Mouse (Mus musculus) monocyte, adult 2 months (primary cell): Measurements from ENCODE around the gene Irf3.

ENCODE experiments used
- DNase-seq, 2 experiments: peaks; one replicate each; pipeline ENCODE4 v3.0.0; 2022; ENCODE audit warnings: low spot score in 2 of 2, low read depth in 1 of 2

Irf3 gene

DNA sequence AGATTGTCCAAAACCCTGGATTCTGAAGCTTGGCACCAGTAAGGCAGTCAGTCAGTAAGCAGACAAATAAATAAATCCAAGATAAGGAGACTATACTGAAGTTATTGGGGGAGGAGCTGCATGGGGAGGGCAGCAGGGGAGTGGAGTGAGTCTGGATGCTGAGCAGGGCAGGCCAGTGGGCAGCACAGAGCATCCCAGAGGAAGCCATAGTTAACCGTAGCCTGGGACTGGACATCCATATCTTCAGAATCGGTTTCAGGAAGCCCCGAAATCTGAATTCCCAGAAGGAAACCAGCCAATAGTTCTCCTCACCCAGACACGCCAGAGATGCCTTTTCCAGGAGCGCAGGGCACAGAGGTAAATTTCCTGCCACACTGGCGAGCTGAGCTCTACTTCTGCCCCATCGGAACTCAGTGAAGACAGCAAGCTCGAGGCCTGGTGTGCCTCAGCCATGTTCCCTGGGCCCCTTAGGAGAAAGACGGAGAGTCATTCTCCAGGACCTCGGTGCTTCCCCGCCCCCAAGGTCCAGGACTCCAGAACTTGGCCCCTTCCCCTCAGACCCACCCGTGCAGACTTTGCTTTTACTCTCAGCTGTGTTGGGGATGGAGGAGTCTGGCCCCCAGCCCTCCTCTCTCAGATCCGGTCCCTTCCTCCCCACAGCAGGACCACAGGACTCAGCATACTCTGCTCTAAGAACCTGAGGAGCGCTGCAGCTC, 23.9 kb upstream of the Irf3 start:
- DNase-seq: no peak

DNA sequence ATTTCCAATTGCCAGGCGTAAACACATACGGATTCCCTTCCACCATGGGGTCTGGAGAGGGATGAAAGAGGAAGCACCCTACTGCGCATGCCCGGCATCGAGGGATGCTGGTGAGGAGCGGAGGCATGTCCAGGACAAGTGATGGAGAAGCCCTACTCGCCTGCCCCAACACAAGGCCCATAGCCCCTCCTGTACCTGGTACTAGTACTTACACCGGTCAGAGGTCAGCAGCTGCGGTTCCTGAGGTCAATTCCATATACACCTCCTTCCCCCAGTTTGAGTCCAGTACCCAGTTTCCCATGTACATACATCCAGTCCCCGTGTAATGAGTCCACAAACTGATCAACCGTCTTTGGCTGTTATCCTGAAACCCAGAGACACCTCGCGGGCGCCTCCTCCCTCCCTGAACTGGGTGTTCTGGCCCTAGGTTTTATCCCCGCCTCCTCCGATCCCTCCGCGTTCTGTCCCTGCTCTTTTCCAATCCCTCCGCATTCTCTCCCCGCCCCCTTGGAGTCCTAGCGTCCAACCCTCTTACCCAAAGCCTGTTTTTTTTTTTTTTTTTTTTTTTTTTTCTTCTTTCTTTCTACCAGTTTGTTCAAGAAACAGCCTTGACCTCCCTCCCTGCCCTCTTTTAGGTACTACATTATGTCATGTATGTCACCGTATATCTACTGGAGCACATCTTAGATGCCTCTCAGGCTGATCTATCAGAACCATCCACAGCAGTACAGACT, 22.9 kb upstream of the Irf3 start, which contains the start of gene Cpt1c:
Cpt1c (minus strand) TSS at position 469 of the 734 bp plus-strand sequence.
- DNase-seq: peak in 1 of 2 experiments; percentile 47

DNA sequence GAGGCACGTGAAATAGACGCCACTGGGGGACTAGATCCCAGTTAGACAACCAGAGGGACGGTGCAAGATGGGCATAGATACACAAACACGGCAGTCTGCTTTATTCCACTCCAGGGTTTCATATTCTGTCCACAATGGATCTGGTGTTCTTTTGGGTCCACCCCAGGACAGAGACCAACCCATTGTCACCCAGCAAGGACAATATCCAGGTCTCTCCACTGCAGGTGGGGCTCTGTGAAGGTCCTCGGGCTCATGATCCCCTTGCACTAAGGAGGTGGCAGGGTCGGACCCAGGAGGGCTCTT, 22.4 kb upstream of the Irf3 start:
- no peak for DNase-seq

DNA sequence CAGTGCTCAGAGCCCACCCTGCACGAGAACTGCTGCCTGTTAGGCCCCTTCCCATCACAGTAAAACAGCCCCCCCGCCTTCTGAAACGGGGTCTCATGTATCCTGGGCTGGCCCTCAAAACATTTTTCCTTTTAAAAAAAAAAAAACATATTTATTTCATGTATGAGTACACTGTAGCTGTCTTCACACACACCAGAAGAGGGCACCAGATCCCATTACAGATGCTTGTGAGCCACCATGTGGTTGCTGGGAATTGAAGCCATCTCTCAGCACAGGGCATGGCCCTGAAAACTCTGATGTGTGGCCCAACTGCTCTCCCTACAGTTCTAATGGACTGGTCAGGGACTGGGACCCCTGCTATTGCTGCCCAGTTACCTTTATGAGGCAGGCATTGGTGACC, 19.1 kb upstream of the Irf3 start:
- DNase-seq: no peak

DNA sequence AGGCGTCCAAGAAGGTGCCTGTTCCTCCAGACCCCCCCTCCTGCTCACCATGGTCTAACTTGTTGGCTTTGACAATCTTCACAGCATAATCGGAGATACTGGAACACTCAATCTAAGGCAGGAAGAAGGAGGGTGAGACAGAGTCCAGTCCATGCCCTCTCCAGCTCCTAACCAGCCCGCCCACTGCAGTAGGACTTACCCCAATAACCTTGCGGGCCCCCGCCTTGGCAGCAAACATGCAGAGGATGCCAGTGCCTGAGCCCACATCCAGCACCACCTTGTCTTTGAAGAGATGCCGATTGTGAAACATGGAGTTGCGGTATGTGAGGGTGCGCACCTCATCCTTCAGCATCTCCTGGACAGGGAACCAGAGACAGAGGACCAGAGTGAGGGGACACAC, 15.9 kb upstream of the Irf3 start:
- no peak for DNase-seq

DNA sequence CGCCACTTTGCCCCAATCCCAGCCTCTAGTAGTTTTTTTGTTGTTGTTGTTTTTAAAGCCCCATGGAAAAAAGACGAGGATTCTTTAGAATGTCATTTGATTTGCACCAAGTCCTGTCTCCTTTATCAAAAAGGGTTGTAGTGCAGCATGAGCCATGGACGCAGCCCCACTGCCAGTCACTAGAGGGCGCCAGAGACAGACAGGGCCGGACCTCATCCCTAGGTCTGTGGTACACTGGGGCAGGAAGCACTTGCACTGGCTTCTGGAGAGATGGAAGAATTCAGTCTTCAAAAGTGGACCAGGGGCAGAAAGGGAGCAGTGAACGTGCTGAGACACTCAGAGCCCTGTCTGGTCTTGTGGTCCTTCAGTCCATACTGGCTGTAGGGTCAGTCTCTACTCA, 14.4 kb upstream of the Irf3 start:
- DNase-seq: peak; percentile 66 to 78

DNA sequence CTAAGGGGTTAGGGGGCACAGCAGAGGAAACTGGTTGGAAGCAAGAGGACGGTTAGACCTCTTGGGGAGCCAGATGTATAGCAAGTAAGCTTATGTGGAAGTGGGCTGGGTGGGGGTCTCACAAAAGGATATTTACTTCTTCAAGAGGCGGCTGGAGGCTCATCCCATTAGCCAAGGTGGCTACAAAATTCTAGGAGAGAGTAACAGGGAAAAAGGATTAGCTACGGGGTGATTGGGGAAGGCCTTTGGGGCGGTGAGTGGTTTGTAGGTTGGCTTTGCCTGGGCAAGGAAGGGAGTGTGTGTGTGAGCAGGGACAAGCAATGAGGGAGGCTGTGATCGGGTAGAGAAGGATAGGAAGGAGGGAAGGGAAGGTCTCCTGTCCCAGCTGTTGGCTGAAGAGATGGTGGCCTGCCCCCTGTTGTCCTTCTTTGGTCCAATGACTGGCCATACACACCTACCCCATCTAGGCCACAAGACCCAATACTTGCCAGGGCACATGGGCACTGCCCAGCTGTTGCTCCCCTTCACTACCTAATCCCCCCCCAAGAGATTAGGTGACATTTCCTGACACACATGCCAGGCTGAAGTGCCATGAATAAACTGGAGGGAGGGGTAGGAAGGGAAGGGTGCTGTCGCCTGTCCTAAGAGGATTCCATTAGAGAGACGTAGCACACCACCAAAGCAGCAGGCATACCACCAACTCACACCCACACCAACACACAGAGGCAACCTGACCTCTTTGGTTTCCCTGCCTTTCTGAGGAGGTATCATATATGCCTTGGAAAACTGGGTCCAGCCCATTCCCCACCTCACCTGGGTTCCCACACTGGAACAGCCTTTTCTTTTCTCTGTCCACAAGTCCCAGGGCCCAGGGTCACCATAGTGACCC, 13.3 kb upstream of the Irf3 start:
- no peak for DNase-seq

DNA sequence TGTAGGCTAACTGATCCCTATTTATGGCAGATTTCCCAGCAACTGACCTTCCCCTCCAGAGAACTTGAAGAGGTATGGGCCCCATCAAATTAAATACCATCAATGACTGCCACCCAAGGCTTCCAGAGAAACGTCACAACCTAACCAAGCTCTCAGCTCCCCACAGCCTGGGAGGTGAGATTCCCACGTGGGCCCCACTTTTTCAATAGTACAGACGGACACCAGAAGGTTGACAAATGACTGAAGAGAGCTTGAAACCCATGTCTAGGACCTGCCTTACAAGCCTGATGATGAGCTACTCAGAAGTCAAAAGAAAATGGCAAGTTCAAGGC, 12.6 kb upstream of the Irf3 start:
- no peak for DNase-seq

DNA sequence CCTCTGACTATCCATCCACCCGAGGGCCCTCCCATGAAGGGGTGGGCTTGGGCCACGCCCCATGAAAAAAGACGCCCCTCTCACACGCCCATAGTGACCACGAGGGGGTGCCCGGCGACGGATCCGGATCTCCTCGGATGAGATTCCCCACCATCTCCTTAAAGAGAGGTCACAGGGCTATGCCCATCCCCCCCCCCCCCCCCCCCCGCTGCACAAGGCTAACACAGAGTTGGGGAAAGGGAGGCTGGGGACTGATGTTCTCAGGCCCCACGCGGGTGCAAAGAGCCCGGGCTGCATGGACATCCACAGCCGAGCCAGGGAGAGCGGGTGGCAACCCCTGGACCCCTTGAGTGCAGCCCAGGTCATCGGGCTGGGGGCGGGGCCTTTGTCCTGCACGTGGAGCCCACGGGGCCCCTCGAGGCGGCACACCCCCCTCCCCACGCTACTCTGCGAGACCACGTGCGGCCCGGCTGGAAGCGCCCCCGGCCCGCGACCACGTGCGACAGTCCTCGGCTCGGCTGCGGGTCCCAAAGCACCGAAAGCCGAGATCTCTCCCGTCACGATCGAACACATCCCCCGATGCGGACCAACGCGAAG, 11.8 kb upstream of the Irf3 start:
- DNase-seq: no peak

DNA sequence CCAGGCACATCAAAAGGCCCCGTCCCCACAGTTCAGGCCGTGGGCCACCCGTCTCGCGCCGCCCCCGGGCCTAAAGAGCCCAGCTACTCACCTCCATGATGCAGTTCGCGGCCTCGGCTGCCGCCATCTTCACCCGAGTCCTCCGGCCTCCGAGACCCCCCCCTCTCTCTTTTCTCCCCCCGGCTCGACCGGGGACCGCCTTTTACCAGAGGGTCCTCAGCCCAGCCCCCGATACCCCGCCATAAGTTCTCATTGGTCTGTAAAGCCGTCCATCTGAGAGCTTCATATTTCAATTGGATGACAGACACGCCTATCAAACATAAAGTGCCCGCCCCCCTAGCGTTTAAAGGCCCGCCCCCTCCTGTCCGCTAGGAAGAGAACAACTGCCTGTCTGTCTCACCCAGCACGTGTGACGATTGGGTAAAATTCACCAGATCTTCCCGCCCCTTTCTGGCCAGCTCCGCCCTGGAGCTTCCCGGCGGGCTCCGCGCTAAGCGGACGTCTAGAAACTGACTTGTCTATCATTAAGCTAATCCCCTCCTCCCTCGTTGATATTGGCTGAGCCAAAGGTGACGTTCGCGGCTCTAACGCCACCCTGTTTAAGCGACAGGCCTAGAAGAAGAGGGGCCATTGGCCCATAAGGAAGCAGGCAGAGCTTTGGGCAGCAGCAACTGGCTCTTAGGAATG, 11.1 kb upstream of the Irf3 start, which contains the start of gene Prmt1:
Prmt1 (minus strand) TSS at position 377 of the 687 bp plus-strand sequence.
- DNase-seq: peak; percentile 99

DNA sequence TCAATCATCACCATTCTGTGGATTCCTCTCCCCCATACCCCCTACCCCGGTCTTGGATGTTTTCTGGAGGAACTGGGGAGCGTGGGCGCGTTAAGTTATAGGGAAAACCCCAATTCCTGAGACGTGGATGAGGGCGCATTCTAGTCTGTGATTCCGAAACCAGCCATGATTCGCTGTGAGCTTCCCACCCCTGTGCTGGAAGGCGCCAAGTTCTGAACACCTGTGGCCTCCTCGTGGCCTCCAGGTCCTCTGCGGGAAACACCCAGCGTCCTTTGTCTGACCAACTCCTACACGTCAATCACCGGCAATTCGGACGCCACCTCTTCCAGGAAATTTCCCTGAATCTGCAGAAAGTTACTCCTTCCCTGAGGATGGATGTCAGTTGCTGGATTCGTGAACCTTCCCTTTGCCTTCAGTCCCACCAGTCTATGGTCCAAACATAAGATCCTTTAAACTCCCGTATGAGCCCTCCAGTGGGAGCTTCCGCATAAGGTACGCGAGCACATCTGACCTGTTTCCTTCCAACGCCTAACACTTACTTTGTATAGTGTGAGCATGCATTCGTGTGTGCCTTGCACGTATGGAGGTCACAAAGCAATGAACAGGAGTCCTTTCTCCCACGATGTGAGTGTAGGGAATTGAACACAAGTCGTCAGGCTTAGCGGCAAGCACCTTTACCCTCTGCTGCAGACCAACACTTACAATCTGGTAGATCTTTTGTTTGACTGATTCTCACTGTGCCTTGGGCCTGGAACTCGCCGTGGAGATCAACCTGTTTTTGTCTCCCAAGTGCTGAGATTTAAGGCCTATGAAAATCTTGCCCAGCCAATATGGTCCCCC, 10.3 kb upstream of the Irf3 start:
- no peak for DNase-seq

DNA sequence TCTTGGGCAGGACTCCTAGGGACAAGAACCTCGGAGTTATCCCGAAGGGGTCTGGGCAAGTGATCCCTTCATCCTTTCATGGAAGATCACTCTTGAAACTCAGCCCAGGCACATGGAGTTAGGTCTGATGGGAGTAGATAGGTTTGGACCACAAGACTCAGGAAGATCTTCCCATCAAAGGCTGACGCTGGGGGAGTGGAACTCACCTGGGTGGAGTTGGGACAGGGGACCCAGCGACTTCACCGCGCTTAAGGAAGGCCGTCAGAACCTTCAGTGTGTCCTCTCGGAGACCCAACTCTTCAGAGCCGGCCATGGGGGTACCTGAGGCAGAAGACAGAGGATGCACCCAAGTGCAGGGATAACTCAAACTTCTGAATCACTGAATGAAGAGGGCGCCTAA, 776 bp upstream of the Irf3 start:
- no peak for DNase-seq

DNA sequence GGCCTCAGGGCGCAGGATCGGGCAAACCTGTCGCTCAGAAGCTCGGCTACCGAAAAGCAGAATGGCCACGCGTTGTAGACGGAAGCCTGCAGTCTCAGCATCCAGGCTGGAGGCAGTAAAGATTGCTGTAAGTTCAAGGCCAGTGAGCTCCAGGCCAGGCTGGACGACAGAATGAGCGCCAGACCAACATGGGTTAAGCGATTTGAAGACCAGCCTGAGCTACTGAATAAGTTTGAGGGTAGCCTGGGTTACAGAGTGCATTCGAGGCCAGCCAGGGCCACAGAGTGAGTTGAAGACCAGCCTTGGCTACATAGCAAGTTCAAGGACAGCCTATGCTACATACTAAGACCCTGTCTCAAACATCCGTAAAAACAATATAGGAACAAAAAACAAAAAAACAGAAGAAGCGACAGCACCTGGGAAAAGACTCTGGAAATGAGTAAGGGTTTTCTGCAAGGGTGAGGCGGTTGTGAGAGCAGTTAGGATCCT, 536 bp downstream of the Irf3 start:
- DNase-seq: no peak

DNA sequence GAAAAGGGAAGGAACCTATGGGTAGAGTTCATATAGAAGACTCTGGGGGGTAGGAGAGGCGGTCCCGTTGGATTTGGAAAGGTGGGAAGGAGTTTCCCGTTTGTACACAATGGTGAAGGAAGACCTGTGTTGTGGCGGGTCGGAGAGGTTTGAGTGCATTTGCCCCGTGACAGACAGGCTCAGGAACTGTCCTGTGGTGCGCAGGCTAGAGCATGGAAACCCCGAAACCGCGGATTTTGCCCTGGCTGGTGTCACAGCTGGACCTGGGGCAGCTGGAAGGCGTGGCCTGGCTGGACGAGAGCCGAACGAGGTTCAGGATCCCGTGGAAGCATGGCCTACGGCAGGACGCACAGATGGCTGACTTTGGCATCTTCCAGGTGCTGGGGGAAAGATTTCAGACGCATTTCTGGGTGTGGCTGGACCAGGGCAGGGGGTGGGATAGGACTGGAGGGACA, 1.1 kb downstream of the Irf3 start, which contains the start of gene Bcl2l12:
Bcl2l12 (minus strand) TSS at position 212 of the 455 bp plus-strand sequence.
- no peak for DNase-seq

DNA sequence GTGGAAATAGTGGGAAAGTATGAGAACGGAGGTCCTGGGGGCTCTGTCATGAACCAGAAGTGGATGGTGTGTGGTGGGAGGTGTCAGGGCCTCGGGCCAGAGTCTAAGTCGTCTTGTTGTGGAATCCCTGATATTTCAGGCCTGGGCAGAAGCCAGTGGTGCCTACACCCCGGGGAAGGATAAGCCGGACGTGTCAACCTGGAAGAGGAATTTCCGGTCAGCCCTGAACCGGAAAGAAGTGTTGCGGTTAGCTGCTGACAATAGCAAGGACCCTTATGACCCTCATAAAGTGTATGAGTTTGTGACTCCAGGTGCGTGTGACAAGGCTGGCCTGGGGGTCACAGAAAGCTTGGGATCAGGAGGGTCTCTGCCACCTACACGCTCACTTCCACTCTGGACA, 2.3 kb downstream of the Irf3 start:
- DNase-seq: no peak

DNA sequence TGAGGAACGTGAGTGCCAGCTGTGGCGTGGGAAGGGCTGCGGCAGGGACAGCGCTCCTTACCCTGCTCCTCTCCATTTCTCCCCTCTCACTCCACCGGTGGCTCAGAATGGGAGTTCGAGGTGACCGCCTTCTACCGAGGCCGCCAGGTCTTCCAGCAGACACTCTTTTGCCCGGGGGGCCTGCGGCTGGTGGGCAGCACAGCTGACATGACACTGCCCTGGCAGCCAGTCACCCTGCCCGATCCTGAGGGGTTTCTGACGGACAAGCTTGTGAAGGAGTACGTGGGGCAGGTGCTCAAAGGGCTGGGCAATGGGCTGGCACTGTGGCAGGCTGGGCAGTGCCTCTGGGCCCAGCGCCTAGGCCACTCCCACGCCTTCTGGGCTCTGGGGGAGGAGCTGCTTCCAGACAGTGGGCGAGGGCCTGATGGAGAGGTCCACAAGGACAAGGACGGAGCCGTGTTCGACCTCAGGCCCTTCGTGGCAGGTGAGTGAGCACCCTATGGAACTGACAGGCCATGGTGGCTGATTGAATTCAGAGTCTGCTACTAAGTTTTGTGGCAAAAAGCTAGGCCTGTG, 3.2 kb downstream of the Irf3 start:
- DNase-seq: no peak

DNA sequence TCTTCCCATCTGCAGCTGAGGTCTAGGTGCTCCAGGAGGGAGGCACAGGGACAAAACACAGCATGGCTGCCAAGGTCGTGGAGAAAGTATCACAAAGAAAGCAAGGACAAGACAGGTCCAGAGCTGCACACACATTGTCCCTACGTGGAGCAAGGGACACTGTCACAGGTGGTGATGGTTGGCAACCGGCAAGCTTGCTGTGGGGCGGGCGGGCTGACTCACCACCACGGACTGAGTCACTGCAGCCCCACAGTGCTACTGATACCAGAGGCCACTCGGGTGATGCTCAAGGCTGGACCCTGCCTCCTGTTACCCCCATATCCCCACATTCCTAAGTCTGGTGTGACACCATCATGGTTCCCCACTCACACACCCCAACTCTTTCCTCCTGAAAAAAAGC, 5.0 kb downstream of the Irf3 start:
- DNase-seq: no peak

DNA sequence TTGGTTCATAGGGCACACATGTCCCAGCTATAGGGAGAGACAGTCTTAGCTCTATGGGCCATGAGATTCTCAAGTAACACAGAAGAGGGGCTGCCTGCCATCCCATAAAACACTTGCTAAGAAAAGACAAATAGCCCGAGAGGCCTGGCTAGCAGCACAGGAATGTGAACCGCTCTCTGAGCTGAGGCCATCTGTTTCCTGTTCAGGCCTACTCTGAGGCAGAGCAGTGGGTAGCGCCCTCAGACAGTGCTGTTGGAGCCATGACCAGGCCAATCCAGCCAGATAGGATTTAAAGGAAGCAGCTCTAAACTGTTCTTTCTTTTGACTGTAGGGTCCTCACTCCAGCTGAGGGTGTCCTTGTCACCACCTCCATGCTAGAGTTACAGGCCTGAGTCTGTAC, 7.1 kb downstream of the Irf3 start:
- no peak for DNase-seq

DNA sequence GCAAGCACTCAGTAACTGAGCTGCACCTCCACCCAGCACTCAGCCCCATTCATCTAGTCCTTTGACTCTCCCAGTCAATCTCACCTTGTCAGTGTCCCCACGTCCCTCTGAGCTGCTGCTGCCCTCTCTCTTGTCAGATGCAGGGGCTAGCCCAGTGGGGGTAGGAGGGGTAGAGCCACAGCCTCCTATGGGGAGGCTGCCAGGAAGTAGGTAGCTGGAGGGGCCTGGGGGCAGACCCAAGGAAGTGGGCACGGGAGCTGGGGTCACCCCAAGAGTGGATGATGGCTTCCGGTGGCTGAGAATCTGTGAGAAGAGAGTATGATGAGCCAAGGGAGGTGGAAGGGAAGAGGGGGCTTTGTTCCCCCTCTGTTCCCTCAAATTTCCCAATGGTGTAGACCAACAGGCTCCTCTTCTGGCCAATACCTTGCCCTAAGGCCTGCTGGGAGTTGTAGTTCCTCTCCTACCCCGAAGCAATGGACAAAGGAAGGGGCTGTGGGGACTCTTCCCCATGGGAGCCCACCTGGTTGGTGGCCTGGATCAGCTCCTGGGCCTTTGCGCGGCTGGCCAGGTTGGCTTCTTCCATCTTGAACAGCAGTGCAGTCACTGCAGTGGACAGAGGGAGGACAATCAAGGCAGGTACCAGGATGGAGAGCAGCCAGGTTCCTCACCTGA, 8.0 kb downstream of the Irf3 start:
- DNase-seq: no peak
